Mouse (Mus musculus) erythroblast, embryonic 14.5 days (primary cell): Measurements from ENCODE around the gene Qars.

Experiments
- GATA1 ChIP-seq: IDR thresholded peaks from 2 replicates; pipeline ENCODE4 v1.6.1; 2012; ENCODE audit warnings: low read length, inconsistent platforms, mixed read lengths
- TAL1 ChIP-seq: IDR thresholded peaks from 3 replicates; pipeline ENCODE4 v1.6.1; 2012; ENCODE audit warnings: low read length, inconsistent platforms, mixed read lengths

GRCm38 (mm10) chr9:108517931-108518332 lies 10.4 kb downstream of the Qars start:
- TF ChIP-seq TAL1 = no peak
- no peak for TF ChIP-seq GATA1
